Comparison of ENCODE assay signal across 14 mouse cellular contexts in genomic region chr10:81024346-81024937, GRCm38 (mm10). TPM values are rescaled to one million over a fixed set of nuclear protein-coding genes. Genes with fewer than 3 reads are reported as not detected.
DNase-seq lines count a peak whose midpoint lies in the region; ATAC-seq lines count a peak whose summit lies in the region.
"Had no signal": no experiment of that assay in that cellular context is flagged by ENCODE, and none has a peak within 500 bp of the region (broad histone marks: within the 10 kb centered on the region; RNA-seq: fewer than 3 reads in every experiment).

No protein-coding gene starts in this region.

- H3K9ac ChIP-seq in forebrain, embryonic 13.5 days, result peak overlapping the region; percentile 75
- H3K9ac ChIP-seq in midbrain, embryonic 11.5 days (ENCODE audit: low read length), result peak overlapping the region; percentile 65

- DNase-seq in cerebellum, adult 11 months, result peak; percentile 37
- no peak for DNase-seq in cerebellum, adult 8-10 months
- DNase-seq in 3134 (ENCODE audit: extremely low read depth, insufficient read length, low spot score), result peak; percentile 56
- no peak for DNase-seq in midbrain, embryonic 11.5 days (ENCODE audit: low spot score, missing footprints)
- no peak for DNase-seq in thymus, postnatal 0 days (ENCODE audit: low spot score)
- no peak for DNase-seq in adrenal gland, adult 2 months
- DNase-seq in liver, result no peak
- DNase-seq: adrenal gland, adult 8-10 months; heart, adult 18-20 months; thymus, adult 18-20 months had no signal

- 0 out of 2 replicates have a peak, but pooled peaks cover under 1% of the 10 kb centered on the region for H3K36me3 ChIP-seq in forebrain, embryonic 13.5 days (ENCODE audit: poor library complexity, severe bottlenecking)
- H3K36me3 ChIP-seq in midbrain, embryonic 11.5 days (ENCODE audit: control insufficient read depth, insufficient read depth, low read length), result no peaks in the 10 kb centered on the region
- H3K36me3 ChIP-seq: limb, embryonic 13.5 days had no signal

- peaks cover 44% of the 10 kb centered on the region for H3K27me3 ChIP-seq in forebrain, embryonic 13.5 days
- peaks cover 7% of the 10 kb centered on the region for H3K27me3 ChIP-seq in midbrain, embryonic 11.5 days (ENCODE audit: control insufficient read depth, insufficient read depth, low read length)

- peaks cover 13% of the 10 kb centered on the region for H3K4me1 ChIP-seq in forebrain, embryonic 13.5 days
- H3K4me1 ChIP-seq in midbrain, embryonic 11.5 days (ENCODE audit: control insufficient read depth, insufficient read depth, low read length), result peaks cover 7% of the 10 kb centered on the region; the same call in 1 of the 2 replicates

- no peaks in the 10 kb centered on the region for H3K9me3 ChIP-seq in forebrain, embryonic 13.5 days (replicated peaks)
- H3K9me3 ChIP-seq in midbrain, embryonic 11.5 days (ENCODE audit: control insufficient read depth, low read length), result no peaks in the 10 kb centered on the region

- peak overlapping the region; percentile 75 for H3K4me2 ChIP-seq in forebrain, embryonic 13.5 days
- H3K4me2 ChIP-seq in midbrain, embryonic 11.5 days, result peak overlapping the region; percentile 73

- H3K4me3 ChIP-seq in forebrain, embryonic 13.5 days, result peak overlapping the region; percentile 49
- H3K4me3 ChIP-seq in midbrain, embryonic 11.5 days (ENCODE audit: low read depth, low read length), result peak overlapping the region; percentile 39
- H3K4me3 ChIP-seq: myocyte had no signal

- ATAC-seq in forebrain, embryonic 13.5 days, result no peak
- no peak for ATAC-seq in midbrain, embryonic 11.5 days (ENCODE audit: low FRiP score)

- WGBS in forebrain, embryonic 13.5 days, result 75% methylated on average over 5 of the region's 5 CpGs
- 67% methylated on average over 5 of the region's 5 CpGs for WGBS in midbrain, embryonic 11.5 days

- H3K27ac ChIP-seq in forebrain, embryonic 13.5 days, result no peak overlapping the region
- no peak overlapping the region for H3K27ac ChIP-seq in midbrain, embryonic 11.5 days (ENCODE audit: low read depth, low read length)
- H3K27ac ChIP-seq: limb, embryonic 13.5 days had no signal

RNA-seq across cellular contexts. Expression of gene Diras1, which starts 1.0 kb away (rescaled TPM):
- 13.4 and 15.0 TPM in 2 replicates for polyA plus RNA-seq in forebrain, embryonic 13.5 days (2015; fragmentation: Nextera tagmentation; extraction: Ambion mirVana)
- 3.1 and 3.3 TPM in 2 replicates for polyA plus RNA-seq in midbrain, embryonic 11.5 days (2014; fragmentation: Nextera tagmentation; extraction: Ambion mirVana)
- 0.04 TPM in 1 of 2 replicates, not detected in the other for polyA plus RNA-seq in thymus, postnatal 0 days (2015; fragmentation: Nextera tagmentation; extraction: Ambion mirVana)
- 1 to 10 TPM; 1.4 to 3.6 TPM for total RNA-seq in adrenal gland, adult 2 months (2021)
- polyA plus RNA-seq in adrenal gland, adult 2 months (2012; rRNA removed), result 2.1 and 2.4 TPM in 2 replicates
- total RNA-seq: heart, adult 18-20 months; hematopoietic stem cell, adult 5-6 weeks had no signal

RNA-seq across cellular contexts. Expression of gene Gng7, which starts 9.7 kb away (rescaled TPM):
- polyA plus RNA-seq in forebrain, embryonic 13.5 days (2015; fragmentation: Nextera tagmentation; extraction: Ambion mirVana), result 14.8 and 17.6 TPM in 2 replicates
- 6.6 and 7.0 TPM in 2 replicates for polyA plus RNA-seq in midbrain, embryonic 11.5 days (2014; fragmentation: Nextera tagmentation; extraction: Ambion mirVana)
- 1.5 and 1.8 TPM in 2 replicates for polyA plus RNA-seq in thymus, postnatal 0 days (2015; fragmentation: Nextera tagmentation; extraction: Ambion mirVana)
- total RNA-seq in adrenal gland, adult 2 months (2021), result 1 to 10 TPM; 5.4 to 9.2 TPM
- 8.5 and 8.6 TPM in 2 replicates for polyA plus RNA-seq in adrenal gland, adult 2 months (2012; rRNA removed)

RNA-seq across cellular contexts. Expression of gene Slc39a3, which starts 12.8 kb away (rescaled TPM):
- 33.4 and 37.8 TPM in 2 replicates for polyA plus RNA-seq in forebrain, embryonic 13.5 days (2015; fragmentation: Nextera tagmentation; extraction: Ambion mirVana)
- polyA plus RNA-seq in midbrain, embryonic 11.5 days (2014; fragmentation: Nextera tagmentation; extraction: Ambion mirVana), result 9.1 and 10.1 TPM in 2 replicates
- polyA plus RNA-seq in thymus, postnatal 0 days (2015; fragmentation: Nextera tagmentation; extraction: Ambion mirVana), result 16.0 and 16.8 TPM in 2 replicates
- 10 to 100 TPM; 50.9 to 53.0 TPM for total RNA-seq in adrenal gland, adult 2 months (2021)
- 121 and 154 TPM in 2 replicates for polyA plus RNA-seq in adrenal gland, adult 2 months (2012; rRNA removed)

RNA-seq across cellular contexts. Expression of gene Sgta, which starts 35.5 kb away (rescaled TPM):
- polyA plus RNA-seq in forebrain, embryonic 13.5 days (2015; fragmentation: Nextera tagmentation; extraction: Ambion mirVana), result 273 and 305 TPM in 2 replicates
- polyA plus RNA-seq in midbrain, embryonic 11.5 days (2014; fragmentation: Nextera tagmentation; extraction: Ambion mirVana), result 200 and 232 TPM in 2 replicates
- 120 and 127 TPM in 2 replicates for polyA plus RNA-seq in thymus, postnatal 0 days (2015; fragmentation: Nextera tagmentation; extraction: Ambion mirVana)
- total RNA-seq in adrenal gland, adult 2 months (2021), result 100 to 1,000 TPM; 198 to 288 TPM
- 495 and 554 TPM in 2 replicates for polyA plus RNA-seq in adrenal gland, adult 2 months (2012; rRNA removed)

RNA-seq across cellular contexts. Expression of gene Thop1, which starts 45.4 kb away (rescaled TPM):
- polyA plus RNA-seq in forebrain, embryonic 13.5 days (2015; fragmentation: Nextera tagmentation; extraction: Ambion mirVana), result 55.8 and 60.5 TPM in 2 replicates
- polyA plus RNA-seq in midbrain, embryonic 11.5 days (2014; fragmentation: Nextera tagmentation; extraction: Ambion mirVana), result 44.1 and 51.4 TPM in 2 replicates
- 20.1 and 25.8 TPM in 2 replicates for polyA plus RNA-seq in thymus, postnatal 0 days (2015; fragmentation: Nextera tagmentation; extraction: Ambion mirVana)
- 10 to 100 TPM; 40.5 to 77.9 TPM for total RNA-seq in adrenal gland, adult 2 months (2021)
- 75.0 and 95.7 TPM in 2 replicates for polyA plus RNA-seq in adrenal gland, adult 2 months (2012; rRNA removed)

Comparison
In these comparisons a context has a peak if more than half of its experiments do, and no peak if none do; other contexts are left out.
1. DNase-seq: peak in cerebellum, adult 11 months (single experiment) and 3134 (single experiment); none in cerebellum, adult 8-10 months (single experiment), midbrain, embryonic 11.5 days (single experiment), thymus, postnatal 0 days (single experiment), adrenal gland, adult 2 months (single experiment) and liver (single experiment).